Mouse (Mus musculus): Measurements from ENCODE around the gene Plcz1. TPM values are rescaled to one million over a fixed set of nuclear protein-coding genes. Genes with fewer than 3 reads are reported as not detected.

Plcz1 gene
- total RNA-seq (2022) = not detected

- DNase-seq (ENCODE audit: low spot score) = no peak
These were observed at the start of gene Plcz1 for GRCm38 (mm10) chr6:140041357-140041756. Plcz1 (minus strand) TSS chr6:140041457.

GRCm38 (mm10) chr6:140089855-140090254, 48.6 kb upstream of the Plcz1 start:
- no peak for DNase-seq (ENCODE audit: low spot score)

- no peak for DNase-seq (ENCODE audit: low spot score)
These were observed 40.5 kb upstream of the Plcz1 start for GRCm38 (mm10) chr6:140081739-140082138.

GRCm38 (mm10) chr6:140080933-140081332, 39.7 kb upstream of the Plcz1 start:
- DNase-seq (ENCODE audit: low spot score) = no peak

- DNase-seq (ENCODE audit: low spot score) = no peak
These were observed 27.9 kb upstream of the Plcz1 start for GRCm38 (mm10) chr6:140069177-140069576.

GRCm38 (mm10) chr6:140054271-140054928, 13.1 kb upstream of the Plcz1 start:
- DNase-seq (ENCODE audit: low spot score) = no peak

GRCm38 (mm10) chr6:140051476-140051875, 10.2 kb upstream of the Plcz1 start:
- peak; percentile 36 for DNase-seq (ENCODE audit: low spot score)

GRCm38 (mm10) chr6:140040952-140041351, 305 bp downstream of the Plcz1 start, which contains the start of gene Capza3:
Capza3 (plus strand) TSS chr6:140041252.
- no peak for DNase-seq (ENCODE audit: low spot score)

GRCm38 (mm10) chr6:140024404-140024803, 16.9 kb downstream of the Plcz1 start:
- no peak for DNase-seq (ENCODE audit: low spot score)

GRCm38 (mm10) chr6:140005181-140005580, 36.1 kb downstream of the Plcz1 start:
- no peak for DNase-seq (ENCODE audit: low spot score)

- no peak for DNase-seq (ENCODE audit: low spot score)
These were observed 51.7 kb downstream of the Plcz1 start for GRCm38 (mm10) chr6:139989597-139989996.

- DNase-seq (ENCODE audit: low spot score) = no peak
These were observed 52.2 kb downstream of the Plcz1 start for GRCm38 (mm10) chr6:139989075-139989474.

GRCm38 (mm10) chr6:139986564-139986963, 54.7 kb downstream of the Plcz1 start:
- no peak for DNase-seq (ENCODE audit: low spot score)

GRCm38 (mm10) chr6:139984069-139984468, 57.2 kb downstream of the Plcz1 start:
- DNase-seq (ENCODE audit: low spot score) = no peak

- no peak for DNase-seq (ENCODE audit: low spot score)
These were observed 60.2 kb downstream of the Plcz1 start for GRCm38 (mm10) chr6:139981061-139981460.

GRCm38 (mm10) chr6:139978114-139978513, 63.1 kb downstream of the Plcz1 start:
- no peak for DNase-seq (ENCODE audit: low spot score)

- DNase-seq (ENCODE audit: low spot score) = no peak
These were observed 66.6 kb downstream of the Plcz1 start for GRCm38 (mm10) chr6:139974668-139975067.

GRCm38 (mm10) chr6:139971608-139972298, 69.5 kb downstream of the Plcz1 start:
- DNase-seq (ENCODE audit: low spot score) = no peak

- DNase-seq (ENCODE audit: low spot score) = no peak
These were observed 74.6 kb downstream of the Plcz1 start for GRCm38 (mm10) chr6:139966684-139967083.

- no peak for DNase-seq (ENCODE audit: low spot score)
These were observed 76.4 kb downstream of the Plcz1 start for GRCm38 (mm10) chr6:139964895-139965294.

- DNase-seq (ENCODE audit: low spot score) = no peak
These were observed 77.5 kb downstream of the Plcz1 start for GRCm38 (mm10) chr6:139963775-139964174.

- DNase-seq (ENCODE audit: low spot score) = no peak
These were observed 83.6 kb downstream of the Plcz1 start for GRCm38 (mm10) chr6:139957531-139958241.

- peak; percentile 16 for DNase-seq (ENCODE audit: low spot score)
These were observed 87.7 kb downstream of the Plcz1 start for GRCm38 (mm10) chr6:139953596-139953995.

Data from heart, adult 8-10 months (tissue).